Mouse (Mus musculus) cerebellum, postnatal 10 days (tissue): Measurements from ENCODE around the gene Zfp579.
"Not testable (repeated sequence)": the region's sequence is repeated elsewhere in the genome, so short reads cannot be mapped to it uniquely, and the experiment has no call there.

Experiments
- DNase-seq, 2 experiments: peaks; one replicate each; pipeline ENCODE4 v3.0.0; 2021; ENCODE audit warnings: mixed read lengths in 2 of 2

Gene Zfp579

DNA sequence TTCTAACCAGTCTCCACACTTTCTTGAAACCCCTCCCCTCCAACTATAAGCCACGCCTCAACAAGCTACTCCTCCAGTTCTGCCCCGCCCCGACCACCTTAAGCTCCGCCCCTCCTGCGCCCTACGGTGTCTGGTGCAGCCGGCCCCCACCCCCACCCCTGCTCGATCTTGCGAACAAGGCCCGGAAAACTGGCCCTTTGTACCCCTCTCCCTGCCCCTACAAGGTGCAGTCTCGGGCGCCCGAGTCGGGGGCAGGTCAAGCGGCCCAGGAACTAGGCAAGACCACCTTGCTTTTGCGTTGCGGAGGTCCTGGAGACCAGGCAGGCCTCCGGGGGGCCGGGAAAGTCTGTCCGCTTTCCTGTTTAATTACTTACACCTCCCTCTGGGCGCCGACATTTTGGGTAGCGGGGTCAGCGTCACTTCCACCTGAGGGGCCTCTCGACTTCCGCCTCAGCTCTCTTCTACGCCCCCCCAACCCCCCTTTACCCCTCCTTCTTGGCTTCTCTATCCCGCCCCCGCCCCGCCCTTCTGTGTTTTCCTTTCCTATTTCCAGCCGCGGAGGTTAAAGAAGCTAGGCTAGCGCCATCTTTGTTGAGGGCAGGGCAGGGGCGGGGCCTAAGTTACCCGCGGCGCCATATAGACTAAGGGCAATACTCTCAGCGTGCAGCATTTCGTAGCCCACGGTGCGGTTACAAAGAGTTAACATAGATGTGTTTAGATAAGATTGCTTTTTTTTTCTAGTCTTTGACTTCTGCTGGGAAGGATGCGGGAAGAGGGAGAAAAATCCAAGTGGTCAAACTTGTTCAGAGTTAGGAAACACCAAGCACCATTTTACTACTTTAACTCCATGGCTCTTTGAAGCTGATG, 18.5 kb upstream of the Zfp579 start, which contains the start of the genes Zfp524 and Fiz1:
TSS of gene Zfp524 (plus strand) at position 165 of the 867 bp plus-strand sequence.
TSS of gene Fiz1 (minus strand) at position 447 of the 867 bp plus-strand sequence.
- peak; percentile 99 for DNase-seq

GRCm38 (mm10) chr7:5012681-5013513, 16.9 kb upstream of the Zfp579 start:
- DNase-seq = no peak

- DNase-seq = no peak
Measured at GRCm38 (mm10) chr7:5008229-5008628, 12.3 kb upstream of the Zfp579 start.

GRCm38 (mm10) chr7:5002876-5003275, 6.9 kb upstream of the Zfp579 start:
- DNase-seq = not testable (repeated sequence)

DNA sequence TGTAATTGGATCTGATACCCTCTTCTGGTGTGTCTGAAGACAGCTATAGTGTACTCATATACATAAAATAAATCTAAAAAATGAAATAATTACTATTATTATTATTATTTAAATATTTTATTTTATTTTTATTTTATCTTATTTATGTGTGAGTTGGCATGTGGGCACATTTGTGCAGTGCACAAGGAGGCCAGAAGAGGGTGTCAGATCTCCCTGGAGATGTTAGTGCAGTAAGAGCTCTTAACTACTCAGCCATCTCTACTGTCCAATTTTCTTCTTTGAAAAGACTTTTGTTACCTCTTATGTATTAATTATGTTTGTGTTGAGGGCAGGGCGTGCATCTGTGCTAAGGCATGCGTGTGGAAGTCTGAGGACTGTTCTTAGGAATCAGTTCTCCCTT, 3.9 kb upstream of the Zfp579 start:
- DNase-seq = no peak

DNA sequence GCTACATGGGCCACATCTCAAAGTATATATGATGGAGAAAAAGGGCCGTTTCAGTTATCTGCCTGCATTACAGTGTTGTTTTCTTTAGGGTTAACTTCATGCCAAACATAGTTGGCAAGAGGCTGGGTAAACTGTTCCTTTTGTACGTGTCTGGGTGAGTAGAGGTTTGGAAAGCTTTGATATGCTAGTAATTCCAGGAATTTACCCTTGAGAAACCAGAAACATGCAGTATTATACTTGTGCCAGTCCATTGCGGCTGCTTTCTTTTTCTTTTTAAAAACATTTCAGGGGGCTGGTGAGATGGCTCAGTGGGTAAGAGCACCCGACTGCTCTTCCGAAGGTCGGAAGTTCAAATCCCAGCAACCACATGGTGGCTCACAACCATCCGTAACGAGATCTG, 976 bp upstream of the Zfp579 start:
- DNase-seq = no peak

GRCm38 (mm10) chr7:4995268-4996002, 523 bp downstream of the Zfp579 start:
- DNase-seq = no peak

- DNase-seq = peak; percentile 33 to 42
Measured at GRCm38 (mm10) chr7:4993999-4994788, 1.8 kb downstream of the Zfp579 start.

- DNase-seq = peak; percentile 35 to 42
Measured at GRCm38 (mm10) chr7:4993347-4993998, 2.5 kb downstream of the Zfp579 start.

- DNase-seq = no peak
Measured at GRCm38 (mm10) chr7:4988250-4988649, 7.7 kb downstream of the Zfp579 start.

- DNase-seq = no peak
Measured at GRCm38 (mm10) chr7:4976832-4977231, 19.1 kb downstream of the Zfp579 start.

DNA sequence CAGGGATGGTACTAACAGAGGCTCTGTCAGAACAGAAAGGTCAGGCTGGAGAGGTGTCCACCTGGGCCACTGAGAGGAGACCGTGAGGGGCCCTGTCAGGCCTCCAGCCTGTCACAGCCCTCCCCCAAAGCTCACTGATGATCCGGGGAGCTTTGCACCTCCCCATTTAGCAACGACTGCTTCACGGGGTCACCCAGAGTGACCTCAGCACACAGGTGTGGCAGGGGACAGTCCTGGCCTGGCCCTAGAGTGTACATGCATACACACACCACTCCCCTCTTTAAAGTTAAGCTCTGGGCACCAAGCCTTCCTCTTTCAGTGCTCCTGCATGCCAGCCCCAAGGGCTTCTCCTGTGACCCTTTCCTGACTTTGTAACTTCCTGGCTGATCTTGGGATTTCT, 20.5 kb downstream of the Zfp579 start:
- no peak for DNase-seq

DNA sequence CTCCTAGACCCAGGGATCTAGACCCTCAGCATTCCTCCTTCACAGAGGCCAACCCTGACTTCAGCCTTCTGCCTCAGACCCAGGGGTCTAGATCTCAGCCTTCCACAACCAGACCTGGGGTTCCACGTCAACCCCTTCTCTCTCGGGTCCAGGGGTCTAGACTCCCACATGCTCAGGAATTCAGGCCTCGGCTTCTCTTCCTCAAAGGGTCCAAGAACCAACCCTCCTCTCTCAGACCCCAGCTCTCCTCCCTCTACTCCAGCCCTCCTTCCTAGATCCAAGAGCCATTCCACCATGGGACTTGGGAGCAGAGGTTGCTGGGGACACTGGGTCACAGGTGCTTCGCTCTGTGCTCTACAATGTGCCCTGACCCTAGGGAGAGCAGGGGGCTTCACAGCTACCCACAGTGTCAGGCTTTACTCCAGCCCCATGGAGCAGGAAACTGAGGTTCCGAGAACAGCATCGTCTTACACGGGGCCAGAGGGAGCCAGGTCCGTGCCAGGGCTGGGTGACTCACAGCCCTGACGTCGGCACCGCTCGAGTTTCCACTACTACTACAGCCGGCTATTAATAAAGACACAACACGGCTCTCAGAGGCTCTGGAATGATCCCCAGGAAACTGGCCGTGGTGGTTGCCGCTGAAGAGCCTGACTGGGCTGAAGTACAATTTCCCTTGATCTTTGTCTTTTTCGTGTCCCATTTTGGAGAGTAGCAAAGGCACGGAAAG, 23.5 kb downstream of the Zfp579 start:
- DNase-seq = no peak

- DNase-seq = no peak
Measured at GRCm38 (mm10) chr7:4971710-4972109, 24.2 kb downstream of the Zfp579 start.

DNA sequence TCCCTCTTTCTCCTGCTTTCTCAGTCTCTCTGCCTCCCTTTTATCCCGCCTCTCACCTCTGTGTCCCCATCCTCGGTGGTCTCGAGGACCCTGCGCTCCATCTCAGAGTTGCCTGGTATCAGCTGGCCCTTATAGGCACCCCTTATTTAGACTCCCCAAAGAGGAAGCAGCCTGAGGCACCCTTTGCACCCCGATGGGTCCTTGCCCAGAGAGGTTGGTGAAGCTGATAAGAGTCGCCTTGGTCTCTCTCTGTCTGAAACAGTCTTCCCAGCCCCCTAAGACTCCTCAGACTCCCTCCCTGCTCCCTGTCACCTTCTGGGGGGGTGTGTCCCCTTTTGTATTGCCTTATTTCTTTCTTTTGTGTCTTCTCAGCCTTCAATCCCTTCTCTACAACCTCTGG, 24.9 kb downstream of the Zfp579 start, which contains the start of gene Sbk3:
TSS of gene Sbk3 (minus strand) at position 101 of the 400 bp plus-strand sequence.
- DNase-seq = no peak

DNA sequence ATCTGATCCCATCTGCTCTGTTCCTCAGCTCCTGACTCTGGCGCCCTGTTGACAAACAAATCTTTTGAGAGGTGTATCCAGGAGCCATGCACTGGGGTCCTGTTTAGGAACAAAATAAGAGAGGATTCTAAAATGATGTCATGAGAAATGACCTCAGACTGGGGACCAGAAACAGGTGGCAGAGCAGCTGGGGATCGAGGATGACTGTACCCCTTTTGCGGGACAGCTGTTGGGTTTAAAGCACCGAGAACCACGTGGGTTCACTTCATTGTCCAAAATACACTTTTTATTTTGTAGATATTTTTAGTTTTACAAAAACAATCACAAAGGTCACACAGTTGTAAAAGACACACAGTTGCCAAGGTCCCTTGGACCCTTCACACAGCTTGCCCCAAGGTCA, 31.0 kb downstream of the Zfp579 start:
- no peak for DNase-seq

DNA sequence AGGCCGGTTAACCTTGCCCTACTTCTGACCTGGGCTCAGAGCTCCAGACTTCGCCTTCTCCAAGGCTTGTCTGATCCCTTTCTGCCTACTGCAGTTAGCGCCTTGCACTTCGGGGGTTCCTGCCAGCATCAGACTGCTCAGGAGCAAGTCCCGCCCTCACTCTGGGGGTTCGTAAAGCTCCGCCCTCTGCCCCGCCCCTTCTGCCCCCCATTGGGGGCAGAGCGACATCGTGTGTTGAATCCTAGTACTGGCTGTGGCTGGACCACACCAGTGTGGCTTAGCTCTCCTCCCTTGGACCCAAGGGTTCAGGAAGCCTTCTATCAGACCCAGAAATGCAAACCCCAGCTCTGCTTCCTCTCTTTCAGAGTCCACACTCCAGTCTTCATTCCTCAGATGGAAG, 31.7 kb downstream of the Zfp579 start, which contains the start of gene Sbk2:
TSS of gene Sbk2 (minus strand) at position 135 of the 400 bp plus-strand sequence.
- DNase-seq = peak; percentile 66 to 69

GRCm38 (mm10) chr7:4963527-4963926, 32.4 kb downstream of the Zfp579 start:
- DNase-seq = no peak

- no peak for DNase-seq
Measured at GRCm38 (mm10) chr7:4957361-4957760, 38.6 kb downstream of the Zfp579 start.

- DNase-seq = peak; percentile 48 to 61
Measured at GRCm38 (mm10) chr7:4953815-4954445, 42.0 kb downstream of the Zfp579 start.
